Mouse (Mus musculus) activated CD4-positive, CD25-positive, alpha-beta regulatory T cell, adult 4 months (primary cell): Measurements from ENCODE around the gene Btbd35f19. TPM values are rescaled to one million over a fixed set of nuclear protein-coding genes. Genes with fewer than 3 reads are reported as not detected.
"Not testable (repeated sequence)": the region's sequence is repeated elsewhere in the genome, so short reads cannot be mapped to it uniquely, and the experiment has no call there.

Source experiments
- ATAC-seq: one replicate; pipeline ENCODE4 v1.8.0; 2017
- polyA plus RNA-seq, 2 experiments: library from polyadenylated mRNA; unstranded; fragments of 100-300 nt; shearing (Covaris generic); gene quantifications; one replicate each; pipeline ENCODE4 v1.2.1; 2017

Gene Btbd35f19
- polyA plus RNA-seq, result not detected

GRCm38 (mm10) chrX:31383818-31384217 is at the start of gene Btbd35f19:
Gene Btbd35f19, minus strand, starts transcription at chrX:31383918.
- ATAC-seq, result not testable (repeated sequence)

- ATAC-seq, result not testable (repeated sequence)
These were observed 41.8 kb downstream of the Btbd35f19 start for GRCm38 (mm10) chrX:31341924-31342323.

DNA sequence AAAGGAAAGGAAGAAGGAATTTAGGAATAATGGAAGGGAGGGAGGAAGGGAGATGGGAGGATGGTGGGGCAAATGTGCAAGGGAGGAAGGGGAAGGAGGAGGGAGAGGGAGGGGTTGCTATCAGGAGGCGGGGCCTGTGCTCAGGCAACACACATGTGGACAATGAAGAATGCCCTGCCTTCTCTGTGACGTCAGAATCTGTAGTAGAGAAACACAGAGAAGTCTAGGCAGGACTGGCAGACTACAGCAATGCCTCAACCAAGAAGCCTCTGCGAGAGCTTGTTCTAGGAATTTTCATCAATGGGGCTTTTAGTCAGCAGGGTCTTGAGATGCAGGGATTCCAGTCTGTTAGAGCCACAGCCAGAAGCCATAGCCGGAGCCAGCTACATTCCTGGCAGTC is 47.6 kb downstream of the Btbd35f19 start, which contains the start of gene Btbd35f26:
Gene Btbd35f26 (plus strand): TSS at position 301 of the 400 bp plus-strand sequence.
- ATAC-seq, result not testable (repeated sequence)

Other genes starting within 250 kb of the Btbd35f19 start
- gene Spin2f, start 130.0 kb downstream of the Btbd35f19 start, polyA plus RNA-seq, result not detected
- gene Btbd35f26, start 47.5 kb downstream of the Btbd35f19 start, polyA plus RNA-seq, result not detected
- not detected for gene Gm21883, start 190.4 kb upstream of the Btbd35f19 start, polyA plus RNA-seq
- not detected for gene Spin2e, start 235.0 kb upstream of the Btbd35f19 start, polyA plus RNA-seq